Mouse (Mus musculus) subcutaneous adipose tissue, adult 2 months (tissue): ENCODE data around the gene Smarcad1. TPM values are rescaled to one million over a fixed set of nuclear protein-coding genes. Genes with fewer than 3 reads are reported as not detected.

Source experiments
- polyA plus RNA-seq: library from polyadenylated mRNA; depleted of rRNA; stranded (reverse); fragments of >200 nt; gene quantifications from 2 replicates; pipeline ENCODE4 v1.2.3, GENCODE M21; 2012; ENCODE audit warnings: low replicate concordance; rRNA removed

Smarcad1 gene
- polyA plus RNA-seq: 13.5 and 23.2 TPM in 2 replicates

DNA sequence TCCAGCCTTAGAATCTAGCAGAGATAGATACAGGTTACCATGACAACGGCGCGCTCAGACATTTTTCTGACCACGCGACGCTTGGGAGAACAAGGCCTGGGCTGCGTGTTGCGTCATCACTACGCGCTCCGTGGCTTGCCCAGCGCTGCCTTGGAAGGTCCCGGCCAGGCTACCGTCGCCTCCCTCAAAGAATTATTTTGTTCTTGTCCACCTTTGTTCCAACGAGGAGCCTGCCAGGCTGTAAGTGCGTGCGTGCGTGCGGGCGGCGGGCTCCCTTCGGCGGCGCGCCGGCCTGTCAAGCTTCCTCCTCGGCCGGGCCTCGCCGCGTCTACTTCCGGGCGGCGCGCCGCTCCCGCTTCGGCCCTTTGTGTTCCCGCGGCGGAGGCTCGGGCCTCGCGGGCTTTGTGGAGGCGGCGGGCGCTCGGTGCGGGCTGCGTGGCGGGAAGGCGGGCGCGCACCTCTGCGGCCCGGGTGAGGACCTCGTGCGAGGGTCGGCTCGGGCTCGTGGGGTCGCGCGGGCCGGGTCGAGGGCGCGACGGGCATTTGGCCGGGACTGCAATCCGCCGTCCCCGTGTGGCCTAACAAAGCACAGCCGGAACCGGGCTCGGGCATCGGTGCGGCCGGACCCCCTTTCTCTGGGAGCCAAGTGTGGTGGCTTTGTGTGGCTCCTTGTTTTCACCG, at the start of gene Smarcad1:
Gene Smarcad1, plus strand, starts transcription at position 93 of the 681 bp plus-strand sequence.

DNA sequence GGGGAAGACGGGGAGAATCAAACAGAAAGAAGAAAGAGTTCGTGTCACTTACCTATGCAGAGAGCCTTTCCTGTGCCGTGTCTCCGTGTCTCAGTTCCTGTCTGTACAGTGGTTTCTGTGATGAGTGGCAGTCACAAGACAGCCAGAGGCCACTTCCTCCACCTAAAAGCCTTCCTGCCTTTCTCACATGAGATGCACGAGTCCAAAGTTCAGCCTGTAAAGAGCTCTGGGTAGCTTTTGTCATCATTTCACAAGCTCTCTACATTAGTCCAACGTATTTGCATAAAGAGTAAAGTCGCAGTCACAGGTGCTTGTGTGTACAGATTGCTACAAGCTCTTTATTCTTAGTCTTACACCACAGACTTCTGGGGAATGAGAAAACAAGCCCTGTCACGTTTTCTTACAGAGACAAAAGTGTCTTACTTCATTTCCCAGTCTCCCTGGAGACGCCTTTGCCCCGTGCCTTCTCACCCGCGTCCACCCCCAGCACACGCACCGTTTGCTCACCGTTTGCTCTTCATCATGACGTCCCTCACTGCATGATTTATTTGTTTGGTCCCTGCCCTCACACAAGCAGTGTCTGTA, 102.3 kb downstream of the Smarcad1 start, which contains the start of gene Hpgds:
Gene Hpgds, minus strand, starts transcription at position 288 of the 585 bp plus-strand sequence.

Other genes with a start within 250 kb of the Smarcad1 start
- 1.3 and 3.8 TPM in 2 replicates for gene Hpgds, start 102.3 kb downstream of the Smarcad1 start, polyA plus RNA-seq